Mouse (Mus musculus) lung, postnatal 0 days (tissue): ENCODE data around the gene Ninj1.

Source experiments
- CTCF ChIP-seq: IDR thresholded peaks from 2 replicates; pipeline ENCODE4 v1.5.1; 2016; ENCODE audit warnings: antibody characterized with exemption, mild to moderate bottlenecking
- EP300 ChIP-seq: IDR thresholded peaks from 2 replicates; pipeline ENCODE4 v1.6.1; 2016; ENCODE audit warnings: antibody characterized with exemption, mild to moderate bottlenecking, control low read depth

DNA sequence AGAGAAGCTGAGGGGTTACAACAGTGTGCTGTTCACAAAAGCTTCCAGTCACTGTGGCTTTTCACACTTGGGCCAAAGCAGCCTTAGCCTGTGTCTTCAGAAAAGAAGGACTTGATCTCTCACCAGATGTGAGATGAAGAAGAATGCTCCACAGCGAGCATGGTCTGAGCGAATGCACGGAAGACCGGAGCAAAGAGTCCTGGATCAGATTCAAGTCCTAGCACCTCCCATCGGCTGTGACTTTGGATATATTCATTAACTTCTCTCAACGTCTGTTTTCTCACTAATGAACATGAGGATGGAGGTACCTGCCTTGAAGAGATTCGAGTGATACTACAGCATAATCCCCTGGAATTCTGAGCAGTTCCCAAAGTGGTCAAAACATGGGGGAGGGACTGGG lies 32.7 kb upstream of the Ninj1 start:
- TF ChIP-seq CTCF (no peak), EP300 (no peak)
